Mouse (Mus musculus) forebrain, embryonic 15.5 days (tissue): ENCODE data around the gene Tpo. TPM values are rescaled to one million over a fixed set of nuclear protein-coding genes. Genes with fewer than 3 reads are reported as not detected.

Source experiments
- ATAC-seq: fragments of 200-750 bp; cut with Nextera tagmentation; replicated peaks from 2 replicates; pipeline ENCODE4 v1.8.0; 2017; ENCODE audit warnings: mild to moderate bottlenecking, moderate TSS enrichment, moderate library complexity
- H3K27ac ChIP-seq: fragments of 300-500 bp; sonication (generic); replicated peaks from 2 replicates; pipeline ENCODE4 v1.5.1; 2015; ENCODE audit warnings: mild to moderate bottlenecking, inconsistent platforms
- H3K27me3 ChIP-seq: fragments of 300-500 bp; sonication (generic); 2 replicates; pipeline ENCODE4 v1.6.1; 2015; ENCODE audit warnings: inconsistent platforms
- H3K36me3 ChIP-seq: fragments of 300-500 bp; sonication (generic); 2 replicates; pipeline ENCODE4 v1.6.1; 2015; ENCODE audit warnings: mild to moderate bottlenecking, inconsistent platforms
- H3K4me1 ChIP-seq: fragments of 300-500 bp; sonication (generic); 2 replicates; pipeline ENCODE4 v1.6.1; 2015; ENCODE audit warnings: inconsistent platforms
- H3K4me2 ChIP-seq: fragments of 300-500 bp; sonication (generic); replicated peaks from 2 replicates; pipeline ENCODE4 v1.6.1; 2015; ENCODE audit warnings: mild to moderate bottlenecking, inconsistent platforms
- H3K4me3 ChIP-seq: fragments of 300-500 bp; sonication (generic); 2 replicates; pipeline ENCODE4 v1.5.1; 2015; ENCODE audit warnings: mild to moderate bottlenecking, inconsistent platforms
- H3K9ac ChIP-seq: fragments of 300-500 bp; sonication (generic); replicated peaks from 2 replicates; pipeline ENCODE4 v1.6.1; 2015; ENCODE audit warnings: mild to moderate bottlenecking, inconsistent platforms
- H3K9me3 ChIP-seq: fragments of 300-500 bp; sonication (generic); 2 replicates; pipeline ENCODE4 v1.6.1; 2016; ENCODE audit warnings: inconsistent platforms
- WGBS: fragments of 180-500 bp; shearing (Covaris S2); methylation state at CpG from one replicate; pipeline ENCODE4 v1.1.7; 2015; ENCODE audit warnings: mixed read lengths; 5-methylcytosine and 5-hydroxymethylcytosine counted together
- polyA plus RNA-seq: library from polyadenylated mRNA; unstranded; fragments of >200 nt; fragmentation: Nextera tagmentation; extraction: Ambion mirVana; gene quantifications from 2 replicates; pipeline ENCODE4 v1.2.1, GENCODE M21; 2015

Tpo gene
- polyA plus RNA-seq, 1 experiment from 2014 or later: 0.14 TPM

DNA sequence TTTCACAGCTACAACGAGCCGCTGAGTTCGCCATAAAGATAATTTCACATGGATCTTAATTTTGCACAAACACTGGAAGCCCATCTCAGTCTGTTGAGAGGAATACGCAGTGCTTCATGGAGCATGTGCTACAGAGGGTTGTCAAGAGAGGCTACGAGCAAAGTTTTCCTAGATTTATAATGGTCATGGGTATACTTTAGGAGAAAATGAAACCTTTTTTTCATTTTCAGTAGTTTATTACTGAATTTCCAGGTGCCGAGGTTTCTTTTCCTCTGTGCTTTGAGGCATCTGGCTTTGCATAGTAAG, 3.1 kb downstream of the Tpo start:
- Histone ChIP-seq H3K4me2 (peak overlapping the region; percentile 27; the same call in 1 of the 2 replicates), H3K4me3 (no peak overlapping the region), H3K27ac (peak overlapping the region; percentile 80; the same call in 1 of the 2 replicates), H3K9ac (no peak overlapping the region), H3K4me1 (peaks cover 10% of the 10 kb centered on the region), H3K9me3 (no peaks in the 10 kb centered on the region), H3K27me3 (no peaks in the 10 kb centered on the region), H3K36me3 (no peaks in the 10 kb centered on the region)
- no peak for ATAC-seq
- WGBS: 50% methylated on average over 6 of the region's 6 CpGs

DNA sequence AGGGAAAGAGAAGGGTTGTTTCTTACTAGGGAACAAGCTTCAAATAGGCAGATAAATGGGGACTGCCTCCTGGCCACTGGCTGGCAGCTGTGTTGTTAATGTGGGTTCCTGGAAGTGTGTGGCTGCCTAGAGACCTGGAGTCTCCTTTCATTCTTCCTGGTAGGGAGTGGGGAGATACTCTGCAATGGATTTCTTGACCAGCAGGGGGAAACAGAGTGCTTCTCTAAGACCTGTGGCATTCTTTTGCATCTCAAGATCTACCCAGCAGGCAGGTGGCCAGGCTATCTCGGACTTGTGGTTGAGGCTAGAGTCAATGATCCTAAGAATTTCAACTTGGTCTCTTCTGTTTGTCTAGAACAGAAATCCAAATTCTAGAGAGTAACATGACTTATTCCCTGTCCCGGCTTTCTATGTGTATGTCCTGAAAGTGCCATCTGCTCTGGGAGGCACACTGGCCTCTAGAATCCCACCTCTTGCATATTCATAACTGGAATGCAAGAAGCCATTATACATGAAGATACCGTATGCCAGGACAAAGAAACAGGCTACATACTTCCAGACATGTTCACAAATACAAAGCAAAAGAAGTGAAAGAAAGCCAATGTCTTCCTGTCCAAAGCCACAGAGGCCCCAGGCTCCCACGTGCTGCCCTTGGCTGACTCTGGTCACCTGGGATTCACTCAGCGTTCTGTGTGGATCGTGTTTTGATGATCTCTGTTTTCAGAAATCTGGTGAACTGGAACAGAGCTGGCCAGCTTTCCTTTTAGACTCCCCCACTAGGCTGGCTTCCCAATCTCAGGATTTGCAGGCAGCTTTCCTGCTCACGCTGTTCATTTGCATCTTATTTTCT, 3.6 kb downstream of the Tpo start:
- 36% methylated on average over 7 of the region's 7 CpGs for WGBS
- peaks cover 10% of the 10 kb centered on the region for H3K4me1 ChIP-seq
- no peak overlapping the region for H3K9ac ChIP-seq

DNA sequence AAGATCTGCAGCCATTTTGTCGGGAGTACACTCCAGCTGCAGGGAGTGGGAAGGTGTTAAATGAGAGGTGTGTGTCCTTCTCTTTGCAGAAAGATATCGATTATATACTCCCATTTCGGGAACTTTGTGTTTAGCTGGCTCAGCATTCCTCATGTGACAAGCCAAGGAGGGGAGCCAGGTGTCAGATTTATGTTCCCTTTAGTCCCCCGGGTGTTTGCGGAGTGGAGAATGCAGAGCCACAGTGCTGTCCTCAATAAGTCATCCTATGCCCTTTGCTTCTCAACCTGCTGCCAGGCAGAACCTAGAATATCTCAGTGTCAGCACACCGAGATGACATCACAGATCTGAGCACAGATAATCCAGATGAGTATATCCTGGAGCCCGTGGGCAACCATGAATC, 10.1 kb downstream of the Tpo start:
- Histone ChIP-seq H3K4me3 (no peak overlapping the region), H3K27me3 (no peaks in the 10 kb centered on the region), H3K27ac (no peak overlapping the region), H3K4me2 (no peak overlapping the region), H3K9ac (no peak overlapping the region), H3K4me1 (no peaks in the 10 kb centered on the region), H3K9me3 (no peaks in the 10 kb centered on the region), H3K36me3 (no peaks in the 10 kb centered on the region)
- WGBS: 91% methylated on average over 7 of the region's 7 CpGs
- no peak for ATAC-seq

More for the DNA sequence above, 3.6 kb downstream of the Tpo start:
- Histone ChIP-seq H3K9me3 (no peaks in the 10 kb centered on the region), H3K36me3 (no peaks in the 10 kb centered on the region), H3K27ac (peak overlapping the region; percentile 80), H3K4me2 (peak overlapping the region; percentile 27), H3K4me3 (no peak overlapping the region), H3K27me3 (no peaks in the 10 kb centered on the region)
- peak; percentile 72 for ATAC-seq

DNA sequence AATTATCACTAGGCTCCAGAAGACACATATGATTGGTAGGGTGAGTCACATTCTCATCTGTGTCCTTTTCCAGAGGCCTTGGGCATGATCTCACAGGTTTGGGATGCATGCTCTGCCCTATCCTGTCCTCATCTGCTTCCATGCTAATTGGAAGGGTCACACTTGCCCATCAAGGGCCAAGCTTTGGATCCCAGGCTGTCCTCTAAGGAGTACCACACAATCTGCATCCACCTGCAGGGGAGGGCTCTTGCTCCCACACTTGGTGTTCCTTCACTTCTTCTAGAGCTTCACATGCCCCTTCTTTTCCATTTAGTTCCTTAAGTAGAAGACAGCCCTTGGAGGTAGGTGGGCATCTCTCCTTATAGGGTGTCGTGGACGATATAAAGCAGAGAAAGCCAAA, 20.2 kb downstream of the Tpo start:
- Histone ChIP-seq H3K9ac (no peak overlapping the region), H3K4me3 (no peak overlapping the region), H3K9me3 (no peaks in the 10 kb centered on the region), H3K27me3 (no peaks in the 10 kb centered on the region), H3K36me3 (no peaks in the 10 kb centered on the region), H3K27ac (no peak overlapping the region), H3K4me1 (peaks cover 4% of the 10 kb centered on the region; the same call in 1 of the 2 replicates), H3K4me2 (no peak overlapping the region)
- WGBS: 95% methylated on average over 2 of the region's 2 CpGs
- no peak for ATAC-seq

DNA sequence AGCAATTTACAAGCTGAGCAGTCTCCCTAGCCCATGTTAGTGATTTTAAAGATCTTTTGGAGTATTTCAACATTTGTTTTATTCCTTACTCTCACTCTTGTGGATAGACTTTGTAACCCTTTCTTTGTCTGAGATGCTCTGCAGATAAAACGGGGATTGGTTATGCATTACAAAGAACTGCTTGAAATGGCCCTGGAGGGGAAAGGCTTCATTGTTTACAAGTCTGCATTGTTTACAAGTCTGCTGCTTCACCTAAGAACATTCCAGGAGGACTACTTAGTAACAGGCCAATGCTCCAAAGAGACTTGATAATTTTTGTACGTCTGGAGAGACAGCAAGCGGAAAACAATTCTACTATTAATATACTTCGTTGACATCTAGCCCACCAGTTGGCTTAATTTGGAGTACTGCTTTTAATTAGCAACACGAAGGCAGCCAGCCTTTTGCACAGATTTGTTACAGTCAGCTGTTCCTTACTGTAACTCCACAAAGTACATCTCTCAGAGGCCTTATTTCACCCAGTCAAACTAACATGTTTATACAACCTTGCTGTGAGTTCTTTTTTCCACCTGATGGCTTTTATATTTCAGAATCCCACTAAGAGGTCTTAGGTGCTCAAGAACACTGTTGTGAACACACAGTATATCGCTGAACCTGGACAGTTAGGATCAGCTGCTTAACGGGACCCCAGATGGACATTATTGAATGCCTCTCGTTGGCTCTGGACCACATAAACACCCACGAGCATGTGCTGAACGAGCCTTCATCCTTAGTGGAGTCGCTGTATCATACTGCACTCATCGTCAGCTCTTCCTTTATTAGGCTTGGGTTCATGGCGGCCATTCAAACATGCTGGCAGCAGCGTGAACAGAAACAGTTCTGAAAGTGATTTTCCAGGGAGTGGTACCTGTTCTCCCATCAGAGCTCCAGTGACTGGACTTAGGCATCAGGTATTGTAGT, 22.5 kb downstream of the Tpo start:
- ATAC-seq: no peak
- Histone ChIP-seq H3K27ac (no peak overlapping the region), H3K4me2 (no peak overlapping the region), H3K4me1 (peaks cover 4% of the 10 kb centered on the region; the same call in 1 of the 2 replicates), H3K4me3 (no peak overlapping the region), H3K9me3 (no peaks in the 10 kb centered on the region), H3K36me3 (no peaks in the 10 kb centered on the region), H3K27me3 (no peaks in the 10 kb centered on the region), H3K9ac (no peak overlapping the region)
- 54% methylated on average over 14 of the region's 14 CpGs for WGBS

DNA sequence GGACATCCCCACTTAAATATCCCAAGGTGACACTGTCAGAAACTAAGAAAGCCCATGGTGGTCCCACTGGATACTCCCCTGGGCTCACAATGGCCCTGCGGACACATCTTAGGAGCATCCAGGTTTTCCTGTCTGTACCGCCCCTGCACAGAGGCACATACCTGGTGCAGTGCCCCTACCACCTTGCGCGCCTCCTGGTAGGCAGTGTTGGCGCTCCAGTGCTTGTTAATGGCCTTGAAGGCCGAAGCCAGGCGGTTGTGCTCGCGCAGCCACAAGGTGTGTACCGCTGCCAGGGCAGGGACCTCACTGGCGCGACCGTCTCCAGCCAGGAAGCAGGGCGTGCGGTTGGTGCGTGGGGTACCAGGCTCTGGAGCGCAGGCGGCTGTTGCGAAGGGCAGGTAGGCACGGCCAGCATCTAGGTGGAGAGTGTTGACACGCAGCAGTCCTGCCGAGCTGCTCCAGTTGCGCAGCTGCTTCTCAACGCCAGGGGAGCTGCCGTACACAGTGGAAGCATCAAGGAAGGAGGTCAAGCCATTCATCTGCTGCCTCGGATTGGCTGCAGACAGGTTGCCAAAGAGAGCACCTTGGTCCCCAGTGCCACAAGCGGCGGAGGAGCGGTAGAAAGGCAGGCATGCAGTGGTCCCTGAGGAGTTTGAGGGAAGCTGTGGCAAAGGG, 29.4 kb downstream of the Tpo start:
- Histone ChIP-seq H3K36me3 (no peaks in the 10 kb centered on the region), H3K9ac (no peak overlapping the region), H3K27ac (no peak overlapping the region), H3K4me3 (no peak overlapping the region), H3K27me3 (no peaks in the 10 kb centered on the region), H3K9me3 (no peaks in the 10 kb centered on the region), H3K4me2 (no peak overlapping the region), H3K4me1 (no peaks in the 10 kb centered on the region)
- 39% methylated on average over 29 of the region's 29 CpGs for WGBS
- ATAC-seq: no peak

DNA sequence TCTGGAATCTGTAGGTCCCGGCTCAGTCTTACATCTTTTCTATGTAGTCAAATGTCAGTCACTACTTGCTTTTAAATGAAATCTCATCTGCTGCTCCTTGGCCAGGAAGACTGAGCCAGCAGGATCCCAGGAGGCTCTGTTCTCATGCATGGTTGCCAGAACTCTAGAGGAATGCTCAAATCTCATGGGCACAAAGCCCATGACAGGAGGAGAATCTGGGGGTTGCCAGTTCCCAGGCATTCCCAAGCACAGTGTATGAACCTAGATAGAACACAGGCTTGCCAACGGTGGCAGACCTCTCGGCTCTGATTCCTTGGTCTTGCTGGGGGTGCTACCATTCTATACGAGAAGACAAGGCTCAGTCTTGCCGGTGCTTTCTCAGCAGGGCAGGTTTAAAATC, 40.3 kb downstream of the Tpo start:
- Histone ChIP-seq H3K9me3 (no peaks in the 10 kb centered on the region), H3K9ac (no peak overlapping the region), H3K27ac (no peak overlapping the region), H3K36me3 (no peaks in the 10 kb centered on the region), H3K4me2 (no peak overlapping the region), H3K27me3 (no peaks in the 10 kb centered on the region), H3K4me1 (no peaks in the 10 kb centered on the region), H3K4me3 (no peak overlapping the region)
- no peak for ATAC-seq
- 78% methylated on average over 5 of the region's 5 CpGs for WGBS

DNA sequence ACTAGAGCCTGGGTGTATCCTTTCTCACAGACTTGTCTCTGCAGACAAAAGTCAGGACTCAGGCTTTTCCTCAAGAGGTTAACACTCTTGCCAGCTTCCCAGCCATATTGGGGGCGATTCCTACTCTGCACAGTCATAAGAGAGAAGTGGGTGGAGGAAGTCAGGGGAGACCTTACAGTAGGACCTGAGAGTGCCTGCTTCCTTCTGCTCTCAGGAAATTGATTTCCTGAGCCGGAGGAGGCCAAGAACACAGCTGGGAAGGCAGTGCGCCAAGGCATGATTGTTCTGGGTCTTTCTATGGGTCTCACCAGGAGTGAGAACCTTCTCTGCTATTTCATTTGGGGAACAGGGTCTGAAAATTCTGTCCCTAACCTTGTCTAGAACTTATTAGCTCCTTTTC, 48.5 kb downstream of the Tpo start:
- Histone ChIP-seq H3K4me1 (no peaks in the 10 kb centered on the region), H3K27ac (no peak overlapping the region), H3K9me3 (no peaks in the 10 kb centered on the region), H3K9ac (no peak overlapping the region), H3K36me3 (no peaks in the 10 kb centered on the region), H3K4me2 (no peak overlapping the region), H3K4me3 (no peak overlapping the region), H3K27me3 (no peaks in the 10 kb centered on the region)
- WGBS: 74% methylated on average over 3 of the region's 3 CpGs
- ATAC-seq: no peak

DNA sequence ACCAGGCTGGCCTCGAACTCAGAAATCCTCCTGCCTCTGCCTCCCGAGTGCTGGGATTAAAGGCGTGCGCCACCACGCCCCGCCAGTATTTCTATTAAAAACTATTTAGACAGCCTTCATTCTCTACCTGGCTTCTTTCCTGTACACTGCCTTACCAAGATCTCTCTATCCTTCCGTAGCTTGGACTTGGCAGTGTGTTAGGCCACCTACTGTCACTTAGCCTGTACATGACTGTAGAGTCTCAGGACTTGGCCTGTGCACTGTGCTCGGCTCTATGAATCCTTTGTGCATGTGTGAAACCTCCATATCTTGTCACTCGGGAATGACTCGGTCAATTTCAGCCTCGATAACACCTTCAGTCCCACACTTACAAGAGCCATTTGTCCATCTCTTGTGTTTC, 55.4 kb downstream of the Tpo start:
- Histone ChIP-seq H3K9ac (no peak overlapping the region), H3K36me3 (no peaks in the 10 kb centered on the region), H3K27me3 (no peaks in the 10 kb centered on the region), H3K4me2 (no peak overlapping the region), H3K9me3 (no peaks in the 10 kb centered on the region), H3K4me3 (no peak overlapping the region), H3K27ac (no peak overlapping the region), H3K4me1 (no peaks in the 10 kb centered on the region)
- ATAC-seq: no peak
- whole genome bisulfite sequencing: 89% methylated on average over 11 of the region's 11 CpGs

DNA sequence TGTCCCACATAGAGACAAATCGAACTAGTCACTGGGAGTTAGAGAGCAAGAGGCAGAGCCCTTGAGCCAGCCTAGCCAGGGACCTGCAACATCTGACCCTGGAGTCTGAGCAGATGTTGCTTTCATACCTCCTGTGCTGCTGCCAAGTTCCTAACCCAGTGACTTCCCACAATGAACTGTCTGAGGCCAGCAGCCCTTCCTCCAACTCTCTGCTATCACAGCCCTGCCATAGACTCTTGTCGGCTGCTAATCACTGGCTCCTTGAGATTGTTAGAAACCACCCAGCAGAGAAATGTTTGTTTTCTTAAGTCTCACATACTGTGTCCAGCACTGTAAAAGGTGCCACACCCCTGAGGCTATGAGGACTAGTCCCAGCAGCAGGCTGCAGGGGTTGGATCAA, 56.1 kb downstream of the Tpo start:
- Histone ChIP-seq H3K4me2 (no peak overlapping the region), H3K27me3 (no peaks in the 10 kb centered on the region), H3K27ac (no peak overlapping the region), H3K36me3 (no peaks in the 10 kb centered on the region), H3K4me1 (no peaks in the 10 kb centered on the region), H3K9ac (no peak overlapping the region), H3K9me3 (no peaks in the 10 kb centered on the region), H3K4me3 (no peak overlapping the region)
- WGBS: 76% methylated on average over 2 of the region's 2 CpGs
- no peak for ATAC-seq

DNA sequence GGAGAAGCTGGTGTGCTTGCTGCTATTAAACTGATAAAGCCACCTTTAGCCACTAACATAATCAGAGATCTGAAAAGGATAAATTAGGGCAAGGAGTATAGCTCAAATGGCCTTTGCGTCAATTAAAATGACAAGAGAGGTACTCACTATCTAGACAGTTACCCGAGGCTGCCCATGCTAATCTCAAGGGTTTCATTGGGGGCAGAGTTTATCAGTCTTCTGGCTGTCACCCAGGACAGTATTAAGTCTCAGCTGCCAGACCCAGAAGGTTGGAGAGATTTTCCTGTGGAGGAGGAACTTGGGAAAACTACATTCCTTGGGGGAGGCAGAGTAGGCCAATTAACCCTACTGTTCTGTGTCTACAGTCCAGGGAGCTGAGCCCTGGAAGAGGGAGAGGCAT, 63.1 kb downstream of the Tpo start:
- Histone ChIP-seq H3K9ac (no peak overlapping the region), H3K27ac (no peak overlapping the region), H3K4me2 (no peak overlapping the region), H3K4me3 (no peak overlapping the region), H3K9me3 (no peaks in the 10 kb centered on the region), H3K4me1 (no peaks in the 10 kb centered on the region), H3K36me3 (no peaks in the 10 kb centered on the region), H3K27me3 (no peaks in the 10 kb centered on the region)
- WGBS: 74% methylated on average over 2 of the region's 2 CpGs
- no peak for ATAC-seq

DNA sequence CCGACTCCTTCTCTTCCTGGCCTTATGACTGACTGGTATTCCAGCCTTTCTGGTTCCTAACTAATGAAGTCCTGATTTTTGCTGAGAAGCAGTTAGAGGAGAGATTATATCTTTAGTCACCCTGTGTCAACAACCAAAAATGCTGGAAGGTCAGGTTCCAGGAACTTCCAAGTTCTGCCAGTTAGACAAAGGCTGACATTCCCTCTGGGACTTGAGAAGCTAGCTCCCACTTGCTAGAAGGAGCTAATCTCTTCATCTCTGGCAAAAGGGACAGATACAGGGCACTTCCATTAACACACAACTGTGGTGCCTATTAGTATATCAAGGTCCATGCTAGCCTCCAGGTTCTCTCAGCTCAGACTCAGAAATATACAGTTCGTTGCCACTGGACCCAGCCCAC, 64.6 kb downstream of the Tpo start:
- no peaks in the 10 kb centered on the region for H3K4me1 ChIP-seq
- no peak overlapping the region for H3K9ac ChIP-seq
- 85% methylated on average over 2 of the region's 2 CpGs for WGBS
- H3K9me3 ChIP-seq: no peaks in the 10 kb centered on the region
- no peak for ATAC-seq
- H3K27me3 ChIP-seq: no peaks in the 10 kb centered on the region
- H3K36me3 ChIP-seq: no peaks in the 10 kb centered on the region
- H3K27ac ChIP-seq: no peak overlapping the region
- no peak overlapping the region for H3K4me2 ChIP-seq
- H3K4me3 ChIP-seq: no peak overlapping the region
